Mouse (Mus musculus): Measurements from ENCODE around the gene Fam173a. TPM values are rescaled to one million over a fixed set of nuclear protein-coding genes. Genes with fewer than 3 reads are reported as not detected.

Fam173a gene
- polyA plus RNA-seq (2012; rRNA removed): 70.7 and 135 TPM in 2 replicates

- peak within 1 kb of the TSS; percentile 94 for H3K27ac ChIP-seq (ENCODE audit: insufficient read depth, low read depth, low read length)
- no peaks in the 10 kb centered on the region for H3K27me3 ChIP-seq (ENCODE audit: control insufficient read depth, insufficient read depth, low read length)
- WGBS: 0% methylated on average over 14 of the region's 14 CpGs
- peaks cover 3% of the 10 kb centered on the region for H3K36me3 ChIP-seq (ENCODE audit: control insufficient read depth, insufficient read depth, low read length)
- peak within 1 kb of the TSS; percentile 91 for H3K4me3 ChIP-seq (ENCODE audit: low read depth, low read length)
- peak; percentile 10; the same call in 1 of the 2 replicates for TF ChIP-seq CTCF (IDR thresholded peaks at IDR 0.05; ENCODE audit: extremely low read depth, insufficient read length, insufficient replicate concordance, low read depth, low read length)
- no peak for TF ChIP-seq POLR2A (IDR thresholded peaks at IDR 0.05; ENCODE audit: low read depth, low read length)
- H3K4me1 ChIP-seq (ENCODE audit: control insufficient read depth, insufficient read depth, insufficient read length, low read length): peaks cover 18% of the 10 kb centered on the region
Measured at GRCm38 (mm10) chr17:25792615-25793014, at the start of gene Fam173a. Fam173a (minus strand) TSS chr17:25792901.

GRCm38 (mm10) chr17:25841117-25841880 lies 48.6 kb upstream of the Fam173a start, which contains the start of gene Gm20683:
Gm20683 (minus strand) TSS chr17:25841763.
- TF ChIP-seq POLR2A (IDR thresholded peaks at IDR 0.05; ENCODE audit: low read depth, low read length): no peak
- TF ChIP-seq CTCF (IDR thresholded peaks at IDR 0.05; ENCODE audit: extremely low read depth, insufficient read length, insufficient replicate concordance, low read depth, low read length): no peak
- H3K4me1 ChIP-seq (ENCODE audit: control insufficient read depth, insufficient read depth, insufficient read length, low read length): peaks cover 23% of the 10 kb centered on the region
- no peak within 1 kb of the TSS for H3K4me3 ChIP-seq (ENCODE audit: low read depth, low read length)
- 94% methylated on average over 22 of the region's 22 CpGs for WGBS
- H3K27ac ChIP-seq (ENCODE audit: insufficient read depth, low read depth, low read length): no peak within 1 kb of the TSS
- H3K36me3 ChIP-seq (ENCODE audit: control insufficient read depth, insufficient read depth, low read length): peaks cover 35% of the 10 kb centered on the region
- H3K27me3 ChIP-seq (ENCODE audit: control insufficient read depth, insufficient read depth, low read length): no peaks in the 10 kb centered on the region

DNA sequence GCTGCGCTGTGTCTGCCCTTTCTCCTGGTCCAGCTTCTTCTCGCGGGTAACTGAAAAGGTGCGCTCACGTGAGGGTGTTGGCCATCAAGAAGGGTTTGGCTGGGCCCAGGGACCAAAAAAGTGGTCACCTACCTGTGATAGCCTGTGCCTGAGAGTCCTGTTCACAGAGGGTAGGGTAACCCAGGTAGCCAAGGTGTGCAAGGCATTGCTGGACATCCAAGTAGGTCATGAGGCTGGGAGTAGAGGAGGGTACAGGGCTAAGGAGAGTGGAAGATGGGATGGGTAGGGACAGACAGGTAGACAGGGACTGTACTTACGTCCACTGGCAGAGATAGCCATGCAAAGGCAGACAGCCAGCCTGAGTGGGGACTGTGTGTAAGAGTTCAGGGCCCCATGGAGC lies 47.8 kb upstream of the Fam173a start:
- Histone ChIP-seq H3K27me3 (ENCODE audit: control insufficient read depth, insufficient read depth, low read length) (no peaks in the 10 kb centered on the region), H3K4me1 (ENCODE audit: control insufficient read depth, insufficient read depth, insufficient read length, low read length) (peaks cover 30% of the 10 kb centered on the region), H3K36me3 (ENCODE audit: control insufficient read depth, insufficient read depth, low read length) (peaks cover 35% of the 10 kb centered on the region), H3K4me3 (ENCODE audit: low read depth, low read length) (no peak overlapping the region), H3K27ac (ENCODE audit: insufficient read depth, low read depth, low read length) (no peak overlapping the region)
- TF ChIP-seq POLR2A (IDR thresholded peaks at IDR 0.05; ENCODE audit: low read depth, low read length): no peak
- WGBS: 94% methylated on average over 6 of the region's 6 CpGs

DNA sequence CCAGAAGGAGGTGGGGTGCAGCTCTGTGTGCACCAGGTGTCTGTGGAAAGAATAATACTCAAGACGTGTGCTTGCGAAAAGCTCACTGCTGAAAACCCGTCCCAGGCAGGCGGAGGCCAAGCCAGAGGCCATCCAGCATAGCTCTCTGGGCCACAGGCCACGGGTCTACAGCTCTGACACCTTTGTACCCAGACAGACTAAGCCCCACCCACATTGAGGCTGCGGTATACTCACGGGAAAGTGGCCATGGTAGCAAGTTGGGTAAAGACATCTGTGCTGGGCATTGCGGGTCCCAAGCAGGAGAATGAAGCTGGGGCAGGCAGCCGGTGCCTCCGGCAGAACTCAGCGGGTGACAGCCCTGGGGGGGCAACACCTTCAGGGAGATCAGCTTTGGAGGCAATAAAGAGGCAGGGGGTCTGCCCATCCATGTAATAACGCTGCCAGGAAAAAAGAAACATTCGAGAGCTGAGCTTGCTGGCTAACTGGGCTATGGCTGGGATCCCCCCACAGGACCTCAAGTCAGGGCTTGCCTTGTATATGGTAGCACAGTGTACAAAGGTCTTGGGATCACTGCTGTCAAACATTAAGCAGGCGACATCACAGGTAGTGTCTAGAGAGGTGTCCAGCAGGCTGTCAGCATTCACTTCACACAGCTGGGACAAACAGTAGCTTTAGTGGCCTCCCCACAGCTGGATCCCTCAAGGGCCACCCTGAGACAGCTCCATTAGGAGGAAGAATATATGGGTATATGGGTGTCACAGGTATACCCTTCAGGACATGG lies 46.9 kb upstream of the Fam173a start:
- H3K4me1 ChIP-seq (ENCODE audit: control insufficient read depth, insufficient read depth, insufficient read length, low read length): peaks cover 38% of the 10 kb centered on the region
- WGBS: 53% methylated on average over 14 of the region's 14 CpGs
- TF ChIP-seq POLR2A (IDR thresholded peaks at IDR 0.05; ENCODE audit: low read depth, low read length) (no peak), CTCF (IDR thresholded peaks at IDR 0.05; ENCODE audit: extremely low read depth, insufficient read length, insufficient replicate concordance, low read depth, low read length) (no peak)

GRCm38 (mm10) chr17:25838904-25839303 lies 46.2 kb upstream of the Fam173a start:
- TF ChIP-seq POLR2A (IDR thresholded peaks at IDR 0.05; ENCODE audit: low read depth, low read length) (no peak), CTCF (IDR thresholded peaks at IDR 0.05; ENCODE audit: extremely low read depth, insufficient read length, insufficient replicate concordance, low read depth, low read length) (no peak)
- peak overlapping the region; percentile 10; the same call in 1 of the 2 replicates for H3K27ac ChIP-seq (ENCODE audit: insufficient read depth, low read depth, low read length)
- peaks cover 45% of the 10 kb centered on the region for H3K4me1 ChIP-seq (ENCODE audit: control insufficient read depth, insufficient read depth, insufficient read length, low read length)
- no peaks in the 10 kb centered on the region for H3K27me3 ChIP-seq (ENCODE audit: control insufficient read depth, insufficient read depth, low read length)
- peaks cover 35% of the 10 kb centered on the region for H3K36me3 ChIP-seq (ENCODE audit: control insufficient read depth, insufficient read depth, low read length)
- H3K4me3 ChIP-seq (ENCODE audit: low read depth, low read length): no peak overlapping the region
- 82% methylated on average over 4 of the region's 4 CpGs for WGBS

More for the DNA sequence above, 46.9 kb upstream of the Fam173a start:
- Histone ChIP-seq H3K27me3 (ENCODE audit: control insufficient read depth, insufficient read depth, low read length) (no peaks in the 10 kb centered on the region), H3K36me3 (ENCODE audit: control insufficient read depth, insufficient read depth, low read length) (peaks cover 35% of the 10 kb centered on the region), H3K27ac (ENCODE audit: insufficient read depth, low read depth, low read length) (peak overlapping the region; percentile 60; the same call in 1 of the 2 replicates), H3K4me3 (ENCODE audit: low read depth, low read length) (0 out of 2 replicates have a peak overlapping the region, but pooled peaks have one; percentile 11)

GRCm38 (mm10) chr17:25837533-25837932 lies 44.8 kb upstream of the Fam173a start:
- Histone ChIP-seq H3K27me3 (ENCODE audit: control insufficient read depth, insufficient read depth, low read length) (no peaks in the 10 kb centered on the region), H3K4me3 (ENCODE audit: low read depth, low read length) (no peak overlapping the region), H3K36me3 (ENCODE audit: control insufficient read depth, insufficient read depth, low read length) (peaks cover 35% of the 10 kb centered on the region), H3K4me1 (ENCODE audit: control insufficient read depth, insufficient read depth, insufficient read length, low read length) (peaks cover 39% of the 10 kb centered on the region), H3K27ac (ENCODE audit: insufficient read depth, low read depth, low read length) (0 out of 2 replicates have a peak overlapping the region, but pooled peaks have one; percentile 4)
- TF ChIP-seq CTCF (IDR thresholded peaks at IDR 0.05; ENCODE audit: extremely low read depth, insufficient read length, insufficient replicate concordance, low read depth, low read length) (no peak), POLR2A (IDR thresholded peaks at IDR 0.05; ENCODE audit: low read depth, low read length) (no peak)
- WGBS: 80% methylated on average over 3 of the region's 3 CpGs

DNA sequence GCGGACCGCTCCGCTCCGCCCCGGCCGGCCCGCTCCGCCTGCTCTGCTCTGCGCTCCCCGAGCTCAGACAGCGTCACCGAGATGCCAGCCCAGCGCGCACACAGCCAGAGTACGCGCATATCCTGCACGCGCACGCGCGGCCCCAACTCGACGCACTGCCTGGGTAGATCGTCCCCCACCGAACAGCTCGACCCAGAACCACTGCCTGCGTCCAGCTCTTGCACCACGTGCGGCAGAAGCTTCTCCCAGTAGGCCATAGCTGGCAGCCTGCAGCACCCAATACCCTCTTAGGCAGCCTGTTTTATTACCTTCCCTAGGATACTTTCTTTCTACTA lies 44.3 kb upstream of the Fam173a start, which contains the start of gene Rhbdl1:
TSS of gene Rhbdl1 (minus strand) at position 220 of the 335 bp plus-strand sequence.
- WGBS: 4% methylated on average over 29 of the region's 29 CpGs
- H3K27ac ChIP-seq (ENCODE audit: insufficient read depth, low read depth, low read length): 0 out of 2 replicates have a peak within 1 kb of the TSS, but pooled peaks have one; percentile 4
- peak within 1 kb of the TSS; percentile 43 for H3K4me3 ChIP-seq (ENCODE audit: low read depth, low read length)
- TF ChIP-seq CTCF (IDR thresholded peaks at IDR 0.05; ENCODE audit: extremely low read depth, insufficient read length, insufficient replicate concordance, low read depth, low read length) (no peak), POLR2A (IDR thresholded peaks at IDR 0.05; ENCODE audit: low read depth, low read length) (no peak)
- H3K36me3 ChIP-seq (ENCODE audit: control insufficient read depth, insufficient read depth, low read length): peaks cover 31% of the 10 kb centered on the region
- H3K4me1 ChIP-seq (ENCODE audit: control insufficient read depth, insufficient read depth, insufficient read length, low read length): peaks cover 39% of the 10 kb centered on the region
- no peaks in the 10 kb centered on the region for H3K27me3 ChIP-seq (ENCODE audit: control insufficient read depth, insufficient read depth, low read length)
